Mouse (Mus musculus): Measurements from ENCODE around the gene Pitpna. TPM values are rescaled to one million over a fixed set of nuclear protein-coding genes. Genes with fewer than 3 reads are reported as not detected.

Gene Pitpna
- total RNA-seq, 2 experiments from 2014 or later = 33.4 to 39.8 TPM

- ATAC-seq (replicated peaks; ENCODE audit: low FRiP score, poor library complexity, severe bottlenecking) = no peak
Observed at GRCm38 (mm10) chr11:75583521-75583920, 4.4 kb upstream of the Pitpna start.

- no peak for ATAC-seq (replicated peaks; ENCODE audit: low FRiP score, poor library complexity, severe bottlenecking)
Observed at GRCm38 (mm10) chr11:75585061-75585460, 2.8 kb upstream of the Pitpna start.

DNA sequence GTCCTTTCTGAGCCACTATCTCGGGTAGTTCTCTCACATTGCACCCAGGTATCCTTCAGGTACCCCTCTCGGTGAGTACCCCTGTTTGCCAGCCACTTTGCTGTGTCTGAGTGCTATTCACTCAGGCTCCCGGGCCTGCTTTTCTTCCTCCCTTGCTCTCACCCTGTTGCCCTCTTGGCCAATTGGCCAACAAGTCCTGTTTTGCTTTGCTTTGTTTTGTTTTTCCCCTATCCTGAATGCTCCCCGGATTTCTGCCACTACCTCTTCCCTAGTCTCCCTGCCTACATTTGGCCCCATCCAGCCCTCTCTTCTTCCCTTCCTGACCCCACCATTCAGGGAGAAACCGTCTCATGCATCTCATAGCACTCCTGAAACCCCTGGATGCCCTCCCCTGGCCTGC, 1.9 kb upstream of the Pitpna start:
- no peak for ATAC-seq (replicated peaks; ENCODE audit: low FRiP score, poor library complexity, severe bottlenecking)

GRCm38 (mm10) chr11:75586963-75587362, 934 bp upstream of the Pitpna start:
- ATAC-seq (replicated peaks; ENCODE audit: low FRiP score, poor library complexity, severe bottlenecking) = no peak

DNA sequence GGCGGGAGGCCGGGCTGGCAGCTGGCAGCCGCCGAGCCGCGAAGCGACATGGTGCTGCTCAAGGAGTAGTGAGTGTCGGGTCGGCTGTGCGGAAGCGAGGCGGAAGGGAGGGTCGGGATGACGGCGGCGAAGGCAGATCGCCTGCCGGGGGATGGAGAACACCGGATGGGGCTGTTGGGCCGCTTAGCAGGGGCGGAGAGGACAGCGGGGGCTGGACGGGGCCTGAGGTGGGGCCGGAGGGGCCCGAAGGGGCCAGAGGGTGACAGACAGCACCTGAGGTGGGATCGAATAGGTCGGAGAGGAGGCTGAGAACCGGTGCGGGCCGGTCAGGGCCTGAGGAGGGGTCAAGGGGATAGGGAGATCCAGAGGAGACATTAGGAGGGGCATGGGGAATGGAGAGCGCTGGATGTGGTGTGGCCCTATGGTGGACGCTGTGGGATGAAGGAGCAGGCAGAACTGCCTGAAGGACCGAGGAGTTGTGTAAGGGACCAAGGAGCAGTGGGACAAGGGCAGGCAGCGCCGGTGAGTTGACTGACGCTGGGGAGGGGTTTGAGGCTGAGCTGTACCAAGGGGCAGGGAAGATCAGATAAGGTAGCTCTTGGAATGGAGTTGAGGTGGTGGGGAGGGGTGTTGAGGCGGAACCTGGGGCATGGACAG, 516 bp downstream of the Pitpna start:
- ATAC-seq (replicated peaks; ENCODE audit: low FRiP score, poor library complexity, severe bottlenecking) = no peak

- no peak for ATAC-seq (replicated peaks; ENCODE audit: low FRiP score, poor library complexity, severe bottlenecking)
Observed at GRCm38 (mm10) chr11:75592612-75593011, 4.7 kb downstream of the Pitpna start.

- ATAC-seq (replicated peaks; ENCODE audit: low FRiP score, poor library complexity, severe bottlenecking) = no peak
Observed at GRCm38 (mm10) chr11:75594431-75594830, 6.5 kb downstream of the Pitpna start.

- no peak for ATAC-seq (replicated peaks; ENCODE audit: low FRiP score, poor library complexity, severe bottlenecking)
Observed at GRCm38 (mm10) chr11:75595404-75595803, 7.5 kb downstream of the Pitpna start.

DNA sequence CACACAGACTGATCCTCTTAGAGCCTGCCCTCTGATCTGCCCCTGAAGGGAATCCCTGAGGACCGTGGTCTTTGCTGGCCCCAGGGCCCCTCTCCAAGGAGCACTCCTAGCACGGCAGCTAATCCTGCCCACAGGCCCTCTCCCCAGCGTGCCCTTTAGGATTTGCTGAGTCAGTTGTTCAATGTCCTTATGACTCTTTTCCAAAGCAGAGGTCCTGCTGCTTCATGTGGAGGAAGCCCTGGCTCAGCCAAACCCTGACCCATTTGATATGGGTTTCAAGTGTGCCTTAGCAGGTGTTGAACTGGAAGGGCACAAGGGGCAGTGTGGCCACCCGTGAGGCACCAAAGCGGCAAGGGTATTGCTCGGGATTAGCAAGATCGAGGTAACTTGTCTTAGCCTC, 7.9 kb downstream of the Pitpna start:
- no peak for ATAC-seq (replicated peaks; ENCODE audit: low FRiP score, poor library complexity, severe bottlenecking)

GRCm38 (mm10) chr11:75596726-75597255, 8.9 kb downstream of the Pitpna start:
- no peak for ATAC-seq (replicated peaks; ENCODE audit: low FRiP score, poor library complexity, severe bottlenecking)

GRCm38 (mm10) chr11:75598004-75598403, 10.1 kb downstream of the Pitpna start:
- no peak for ATAC-seq (replicated peaks; ENCODE audit: low FRiP score, poor library complexity, severe bottlenecking)

GRCm38 (mm10) chr11:75599802-75600201, 11.9 kb downstream of the Pitpna start:
- ATAC-seq (replicated peaks; ENCODE audit: low FRiP score, poor library complexity, severe bottlenecking) = 0 out of 2 replicates have a peak, but pooled peaks have one; percentile 48

DNA sequence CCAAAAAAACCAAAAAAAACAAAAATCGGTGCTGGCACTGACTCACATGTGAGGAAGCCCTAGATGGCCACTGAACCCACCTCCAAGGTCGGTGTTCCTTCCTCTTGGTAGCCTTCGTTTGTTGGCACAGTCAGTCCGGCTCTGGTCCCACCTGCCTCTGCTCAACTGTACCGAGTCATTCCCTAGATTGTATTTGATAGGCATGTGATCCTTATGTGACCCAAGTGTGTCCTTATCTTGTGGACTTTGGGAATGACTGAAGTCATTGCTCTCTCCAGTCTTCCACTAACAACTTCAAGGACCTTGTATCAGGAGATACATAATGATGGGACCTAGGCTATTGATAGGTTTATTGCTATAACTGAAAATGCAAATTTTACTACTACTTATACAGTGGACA, 16.9 kb downstream of the Pitpna start:
- no peak for ATAC-seq (replicated peaks; ENCODE audit: low FRiP score, poor library complexity, severe bottlenecking)

DNA sequence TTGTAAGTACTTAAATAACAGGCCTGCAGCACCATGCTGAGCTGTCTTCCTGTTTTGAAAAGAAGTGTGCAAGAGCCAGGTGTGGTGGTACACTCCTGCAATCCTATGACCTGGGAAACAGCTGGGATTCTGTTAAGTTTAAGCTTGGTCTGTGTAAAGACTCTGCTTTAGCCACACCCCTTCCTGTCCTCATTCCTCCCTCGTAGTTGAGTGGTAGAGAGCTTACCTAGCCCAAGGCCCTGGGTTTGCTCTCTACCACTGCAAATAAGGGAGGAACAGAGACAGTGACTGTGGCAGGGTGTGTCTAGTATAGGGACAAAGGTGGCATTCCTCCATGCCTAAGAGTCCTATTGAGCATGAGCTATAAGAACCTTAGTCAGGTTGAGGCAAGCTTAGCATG, 17.4 kb downstream of the Pitpna start:
- no peak for ATAC-seq (replicated peaks; ENCODE audit: low FRiP score, poor library complexity, severe bottlenecking)

DNA sequence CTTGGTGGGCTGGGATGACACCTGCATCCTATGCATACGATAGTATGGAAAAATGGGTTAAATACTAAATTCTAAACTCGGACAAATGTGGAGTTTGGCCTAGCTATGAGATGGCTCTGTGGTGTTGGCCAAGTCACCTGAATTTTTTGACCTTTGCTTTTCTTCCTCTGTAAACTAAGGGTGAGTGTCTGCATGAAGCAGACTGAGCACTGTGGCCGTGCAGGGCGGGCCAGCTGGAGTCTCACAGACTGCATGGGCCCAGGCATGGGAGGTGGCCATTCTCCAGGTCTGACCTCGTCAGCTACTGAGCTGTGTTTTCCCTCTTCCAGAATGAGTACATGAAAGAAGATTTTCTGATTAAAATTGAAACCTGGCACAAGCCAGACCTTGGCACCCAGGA, 20.9 kb downstream of the Pitpna start:
- no peak for ATAC-seq (replicated peaks; ENCODE audit: low FRiP score, poor library complexity, severe bottlenecking)

GRCm38 (mm10) chr11:75610021-75610420, 22.1 kb downstream of the Pitpna start:
- ATAC-seq (replicated peaks; ENCODE audit: low FRiP score, poor library complexity, severe bottlenecking) = no peak

DNA sequence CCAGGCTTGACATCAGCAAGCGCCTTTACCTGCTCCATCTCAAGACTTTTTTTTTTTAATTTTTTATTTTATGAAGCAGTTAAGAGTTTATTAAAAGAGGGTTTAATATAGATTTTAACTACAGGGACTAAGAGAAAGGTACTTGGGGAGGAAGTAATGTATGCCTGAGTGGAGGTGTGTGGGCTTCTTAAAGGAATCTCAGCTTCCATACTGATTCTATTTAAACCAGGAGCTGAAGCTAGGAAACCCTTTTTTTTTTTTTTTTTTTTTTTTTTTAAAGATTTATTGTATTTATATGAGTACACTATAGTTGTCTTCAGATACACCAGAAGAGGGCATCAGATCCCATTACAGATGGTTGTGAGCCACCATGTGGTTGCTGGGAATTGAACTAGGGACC, 26.9 kb downstream of the Pitpna start:
- no peak for ATAC-seq (replicated peaks; ENCODE audit: low FRiP score, poor library complexity, severe bottlenecking)

DNA sequence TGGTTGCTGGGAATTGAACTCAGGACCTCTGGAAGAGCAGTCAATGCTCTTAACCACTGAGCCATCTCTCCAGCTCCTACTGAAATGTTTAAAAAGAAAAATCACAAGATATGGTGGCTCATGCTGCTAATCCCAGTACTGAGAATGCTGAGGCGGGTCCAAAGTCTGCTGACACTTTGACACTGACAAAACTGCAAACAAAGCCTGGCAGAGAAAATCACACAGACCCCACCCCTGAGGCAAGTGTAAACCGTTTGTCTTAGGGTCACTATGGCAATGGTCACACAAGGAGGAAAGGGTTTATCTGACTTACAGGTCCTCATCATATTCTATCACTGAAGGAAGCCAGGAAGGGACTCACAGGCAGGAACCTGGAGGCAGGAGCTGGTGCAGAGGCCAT, 27.7 kb downstream of the Pitpna start:
- ATAC-seq (replicated peaks; ENCODE audit: low FRiP score, poor library complexity, severe bottlenecking) = no peak

DNA sequence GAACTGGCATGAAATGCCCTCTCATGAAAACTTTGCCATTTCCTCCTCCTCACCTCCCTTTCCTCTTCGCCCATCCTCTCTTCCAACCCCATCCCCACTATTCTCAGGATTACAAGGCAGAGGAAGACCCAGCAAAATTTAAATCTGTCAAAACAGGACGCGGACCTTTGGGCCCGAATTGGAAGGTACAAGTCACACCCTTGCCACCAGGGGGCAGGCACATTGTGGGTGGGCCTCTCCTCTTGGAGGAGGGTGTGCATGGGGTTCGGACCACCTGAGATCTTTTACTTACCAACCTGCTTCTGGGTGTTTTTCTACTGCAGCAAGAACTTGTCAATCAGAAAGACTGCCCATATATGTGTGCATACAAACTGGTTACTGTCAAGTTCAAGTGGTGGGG, 31.2 kb downstream of the Pitpna start:
- 0 out of 2 replicates have a peak, but pooled peaks have one; percentile 40 for ATAC-seq (replicated peaks; ENCODE audit: low FRiP score, poor library complexity, severe bottlenecking)

GRCm38 (mm10) chr11:75620136-75620780, 32.4 kb downstream of the Pitpna start:
- no peak for ATAC-seq (replicated peaks; ENCODE audit: low FRiP score, poor library complexity, severe bottlenecking)

GRCm38 (mm10) chr11:75621426-75621825, 33.5 kb downstream of the Pitpna start:
- ATAC-seq (replicated peaks; ENCODE audit: low FRiP score, poor library complexity, severe bottlenecking) = no peak

Measured in erythroid progenitor cell, adult 5-6 weeks (primary cell).